19 mouse cellular contexts compared by ENCODE assay signal in the genomic region with DNA sequence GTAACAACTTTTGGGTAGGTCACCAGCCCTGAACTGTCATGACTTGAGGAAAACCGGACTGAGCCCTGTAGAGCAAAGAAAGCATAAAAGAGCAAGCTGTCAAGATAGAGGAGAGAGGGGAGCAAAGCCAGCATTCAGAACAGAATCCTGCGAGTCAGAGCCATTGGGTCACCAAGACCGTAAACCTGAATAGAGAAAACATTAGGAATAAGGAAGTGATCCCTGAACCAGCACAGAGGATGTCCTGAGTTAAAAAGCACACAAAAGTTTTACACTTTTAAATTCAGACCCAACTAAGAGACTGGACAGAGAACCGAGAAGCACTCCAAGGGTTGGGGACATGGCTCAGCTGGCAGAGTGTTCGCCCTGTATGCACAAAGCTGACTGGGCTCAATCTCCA.
"Had no signal": no experiment of that assay in that cellular context is flagged by ENCODE, and none has a peak within 500 bp of the region (broad histone marks: within the 10 kb centered on the region; RNA-seq: fewer than 3 reads in every experiment).

No protein-coding gene starts in this region.

- H3K4me3 ChIP-seq: liver, embryonic 12.5 days; midbrain, embryonic 10.5 days; midbrain, embryonic 12.5 days; myocyte; neural tube, embryonic 13.5 days; neural tube, embryonic 15.5 days had no signal

- H3K27me3 ChIP-seq: liver, embryonic 12.5 days; midbrain, embryonic 12.5 days; neural tube, embryonic 13.5 days; neural tube, embryonic 15.5 days had no signal

- H3K9ac ChIP-seq: liver, embryonic 12.5 days; liver, embryonic 14.5 days; midbrain, embryonic 12.5 days; neural tube, embryonic 13.5 days; neural tube, embryonic 15.5 days had no signal

- ATAC-seq: liver, embryonic 12.5 days; midbrain, embryonic 16.5 days had no signal

- H3K4me2 ChIP-seq: liver, embryonic 12.5 days; midbrain, embryonic 12.5 days; neural tube, embryonic 13.5 days; neural tube, embryonic 15.5 days had no signal

- H3K9me3 ChIP-seq: liver, embryonic 12.5 days; midbrain, embryonic 10.5 days; midbrain, embryonic 12.5 days; neural tube, embryonic 13.5 days; neural tube, embryonic 15.5 days had no signal

- DNase-seq: lung, adult 2 months; lung, postnatal 10 days; lung, postnatal 4 days; midbrain, embryonic 14.5 days; retina, postnatal 1 day; right cerebral cortex, adult 18-20 months; right cerebral cortex, postnatal 25 days; right cerebral cortex, postnatal 4 days; thymus, adult 18-20 months; thymus, postnatal 14 days; thymus, postnatal 36 days had no signal

- H3K27ac ChIP-seq: liver, embryonic 12.5 days; liver, embryonic 14.5 days; midbrain, embryonic 10.5 days; midbrain, embryonic 12.5 days; neural tube, embryonic 13.5 days; neural tube, embryonic 15.5 days had no signal

- H3K36me3 ChIP-seq: liver, embryonic 12.5 days; midbrain, embryonic 10.5 days; midbrain, embryonic 12.5 days; neural tube, embryonic 13.5 days; neural tube, embryonic 15.5 days had no signal

- H3K4me1 ChIP-seq: liver, embryonic 12.5 days had no signal
